Mouse (Mus musculus) spleen, adult 2 months (tissue): ENCODE data around the gene Ampd1. TPM values are rescaled to one million over a fixed set of nuclear protein-coding genes. Genes with fewer than 3 reads are reported as not detected.

Experiments used
- DNase-seq, 2 experiments: peaks; one replicate each; pipeline versions ENCODE4 v3.0.0 to v3.0.0-alpha.2; 2012 to 2021; ENCODE audit warnings: low spot score in 2 of 2, low read depth in 1 of 2
- H3K27ac ChIP-seq: fragments of 200-500 bp; 2 replicates; pipeline ENCODE4 v1.5.1; 2012; ENCODE audit warnings: low read length, inconsistent platforms; ENCODE audit not compliant: insufficient read depth
- H3K27me3 ChIP-seq: fragments of 200-500 bp; 2 replicates; pipeline ENCODE4 v1.6.1; 2012; ENCODE audit warnings: mild to moderate bottlenecking, moderate library complexity, low read length, inconsistent platforms; ENCODE audit not compliant: control insufficient read depth, insufficient read depth
- H3K36me3 ChIP-seq: fragments of 200-500 bp; 2 replicates; pipeline ENCODE4 v1.6.1; 2012; ENCODE audit warnings: mild to moderate bottlenecking, low read length, inconsistent platforms; ENCODE audit not compliant: control insufficient read depth, insufficient read depth
- H3K4me1 ChIP-seq: fragments of 200-500 bp; 2 replicates; pipeline ENCODE4 v1.6.1; 2011; ENCODE audit warnings: inconsistent platforms; ENCODE audit not compliant: control insufficient read depth, insufficient read depth, insufficient read length
- H3K4me3 ChIP-seq: fragments of 200-500 bp; 2 replicates; pipeline ENCODE4 v1.5.1; 2011; ENCODE audit warnings: mild to moderate bottlenecking, inconsistent platforms; ENCODE audit not compliant: insufficient read depth, insufficient read length; ENCODE audit errors: extremely low read depth
- CTCF ChIP-seq: fragments of 200-500 bp; IDR thresholded peaks from 2 replicates; pipeline ENCODE4 v1.5.1; 2011; ENCODE audit warnings: mild to moderate bottlenecking, inconsistent platforms; ENCODE audit not compliant: insufficient read depth, insufficient read length, insufficient replicate concordance; ENCODE audit errors: extremely low read depth
- POLR2A ChIP-seq: fragments of 200-500 bp; IDR thresholded peaks from 2 replicates; pipeline ENCODE4 v1.6.1; 2011; ENCODE audit warnings: low read depth, low read length, inconsistent platforms
- WGBS: fragments of 180-500 bp; shearing (Covaris S2); methylation state at CpG from one replicate; pipeline ENCODE4 v1.1.7; 2018; 5-methylcytosine and 5-hydroxymethylcytosine counted together
- polyA plus RNA-seq: library from polyadenylated mRNA; depleted of rRNA; stranded (reverse); fragments of >200 nt; gene quantifications from 2 replicates; pipeline ENCODE4 v1.2.3, GENCODE M21; 2012

Ampd1 gene
- polyA plus RNA-seq, 1 experiment, result 1.2 TPM

DNA sequence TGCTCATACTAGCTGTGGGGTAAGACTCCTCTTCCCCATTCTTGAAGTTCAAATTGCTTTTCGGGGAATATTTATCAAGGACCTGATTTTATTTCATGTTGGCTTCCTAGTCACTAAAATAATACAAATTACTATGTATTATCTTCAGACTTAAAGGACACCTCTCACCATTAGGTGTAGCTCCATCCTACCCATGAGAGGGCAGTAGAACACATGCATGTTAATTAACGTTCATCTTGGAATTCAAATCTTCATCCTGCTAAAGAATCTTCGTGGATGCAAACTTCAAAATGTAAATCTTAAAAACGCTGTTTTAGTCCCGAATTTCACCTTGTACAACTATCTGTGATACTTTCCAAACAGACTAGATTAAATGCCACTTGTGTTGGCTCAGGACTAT lies 27.4 kb downstream of the Ampd1 start:
- 48% methylated on average over 5 of the region's 5 CpGs for WGBS
- peaks cover 3% of the 10 kb centered on the region for H3K4me1 ChIP-seq

GRCm38 (mm10) chr3:103101909-103102308 lies 28.1 kb downstream of the Ampd1 start:
- TF ChIP-seq CTCF (no peak), POLR2A (no peak)
- no peaks in the 10 kb centered on the region for H3K36me3 ChIP-seq
- peaks cover 5% of the 10 kb centered on the region; the same call in 1 of the 2 replicates for H3K27me3 ChIP-seq
- 2% methylated on average over 14 of the region's 14 CpGs for WGBS
- DNase-seq, result peak in 1 of 2 experiments; percentile 7
- peak overlapping the region; percentile 69 for H3K4me3 ChIP-seq
- H3K27ac ChIP-seq, result no peak overlapping the region
- H3K4me1 ChIP-seq, result peaks cover 3% of the 10 kb centered on the region

More for the DNA sequence above, 27.4 kb downstream of the Ampd1 start:
- TF ChIP-seq POLR2A (no peak), CTCF (no peak)
- H3K36me3 ChIP-seq, result no peaks in the 10 kb centered on the region
- DNase-seq, result no peak
- peaks cover 5% of the 10 kb centered on the region; the same call in 1 of the 2 replicates for H3K27me3 ChIP-seq
- no peak overlapping the region for H3K27ac ChIP-seq
- no peak overlapping the region for H3K4me3 ChIP-seq

- WGBS, result 2% methylated on average over 71 of the region's 72 CpGs
- peaks cover 3% of the 10 kb centered on the region for H3K4me1 ChIP-seq
- peaks cover 5% of the 10 kb centered on the region; the same call in 1 of the 2 replicates for H3K27me3 ChIP-seq
- H3K4me3 ChIP-seq, result peak within 1 kb of the TSS; percentile 69
- TF ChIP-seq POLR2A (no peak), CTCF (no peak)
- DNase-seq, result peak; percentile 53 to 83
- no peak within 1 kb of the TSS for H3K27ac ChIP-seq
- no peaks in the 10 kb centered on the region for H3K36me3 ChIP-seq
Observed at GRCm38 (mm10) chr3:103102454-103103390, 28.9 kb downstream of the Ampd1 start, which contains the start of gene Dennd2c. Gene Dennd2c (plus strand): TSS chr3:103102604.

DNA sequence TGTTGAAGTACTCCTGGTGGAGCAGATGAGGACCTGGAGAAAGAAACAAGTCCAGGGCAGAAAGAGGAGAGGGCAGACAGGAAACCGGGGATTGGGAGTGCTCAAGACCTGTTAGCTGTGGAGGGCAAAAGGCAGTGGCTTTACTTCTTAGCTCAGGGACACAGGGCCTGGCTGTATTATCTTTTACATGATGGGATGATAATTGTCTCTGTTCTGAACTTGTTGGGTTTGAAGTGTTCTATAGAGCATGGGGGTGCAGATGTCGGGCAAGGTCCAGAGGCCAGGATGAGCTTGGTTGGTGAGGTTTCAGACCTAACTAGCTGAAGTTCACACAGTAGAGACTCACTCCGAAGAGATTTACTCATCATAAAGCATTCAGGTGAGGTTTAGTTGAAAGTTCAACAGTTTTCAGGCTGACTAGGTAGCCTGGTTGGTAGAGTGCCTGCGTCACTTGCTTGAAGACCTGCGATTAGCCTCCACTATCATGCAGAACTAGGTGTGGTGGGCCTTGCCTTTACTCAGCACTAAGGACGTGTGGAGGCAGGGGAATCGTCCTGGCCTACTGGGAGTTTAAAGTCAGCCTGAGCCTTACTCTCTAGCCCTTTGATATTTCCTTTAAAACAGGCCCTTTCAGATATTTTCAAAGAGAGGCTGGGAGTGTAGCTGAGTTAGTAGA lies 33.9 kb downstream of the Ampd1 start:
- no peak for DNase-seq
- H3K27me3 ChIP-seq, result 0 out of 2 replicates have a peak, but pooled peaks cover under 1% of the 10 kb centered on the region
- no peak overlapping the region for H3K27ac ChIP-seq
- TF ChIP-seq CTCF, result no peak
- TF ChIP-seq POLR2A, result no peak
- H3K36me3 ChIP-seq, result no peaks in the 10 kb centered on the region
- H3K4me3 ChIP-seq, result no peak overlapping the region
- WGBS, result 95% methylated on average over 7 of the region's 7 CpGs
- H3K4me1 ChIP-seq, result peaks cover under 1% of the 10 kb centered on the region; the same call in 1 of the 2 replicates

- no peak for TF ChIP-seq CTCF
- no peak for TF ChIP-seq POLR2A
- DNase-seq, result no peak
- no peak overlapping the region for H3K4me3 ChIP-seq
- 65% methylated on average over 5 of the region's 5 CpGs for WGBS
- no peak overlapping the region for H3K27ac ChIP-seq
- H3K27me3 ChIP-seq, result no peaks in the 10 kb centered on the region
- H3K4me1 ChIP-seq, result no peaks in the 10 kb centered on the region
- no peaks in the 10 kb centered on the region for H3K36me3 ChIP-seq
Observed at GRCm38 (mm10) chr3:103112216-103112615, 38.4 kb downstream of the Ampd1 start.

GRCm38 (mm10) chr3:103123636-103124035 lies 49.8 kb downstream of the Ampd1 start:
- Histone ChIP-seq H3K4me3 (no peak overlapping the region), H3K27me3 (no peaks in the 10 kb centered on the region), H3K27ac (no peak overlapping the region), H3K36me3 (no peaks in the 10 kb centered on the region), H3K4me1 (no peaks in the 10 kb centered on the region)
- DNase-seq, result no peak
- TF ChIP-seq CTCF (no peak), POLR2A (no peak)
- 81% methylated on average over 3 of the region's 3 CpGs for WGBS
